Mouse (Mus musculus): Measurements from ENCODE around the gene D1Pas1. TPM values are rescaled to one million over a fixed set of nuclear protein-coding genes. Genes with fewer than 3 reads are reported as not detected.
A peak's percentile ranks its signal among the peaks of the same experiment; 100 is the strongest.

Gene D1Pas1
- polyA plus RNA-seq, 1 experiment = not detected

DNA sequence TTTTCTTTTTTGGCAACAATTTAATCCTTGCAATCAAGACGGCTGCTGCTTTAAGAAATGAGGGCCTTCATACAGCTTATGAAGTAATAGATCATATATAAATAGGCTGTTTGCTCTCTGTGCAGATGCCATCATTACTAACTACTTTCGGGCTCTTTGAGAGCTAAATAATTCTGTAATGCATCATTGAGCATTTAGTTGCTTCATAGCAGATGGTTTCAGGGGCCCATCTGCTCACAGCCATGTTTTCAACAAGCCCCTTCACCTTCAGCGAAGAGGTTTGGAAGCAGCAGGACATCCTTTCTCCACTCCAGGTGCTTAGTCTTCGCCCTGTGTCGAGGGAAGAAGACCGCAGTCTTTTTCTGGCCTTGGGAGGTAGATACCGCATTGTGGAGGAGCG, 12.2 kb downstream of the D1Pas1 start:
- 85% methylated on average over 8 of the region's 8 CpGs for WGBS
- TF ChIP-seq CTCF (IDR thresholded peaks at IDR 0.05; ENCODE audit: insufficient read depth, low read depth, low read length) = no peak
- no peak for TF ChIP-seq POLR2A (IDR thresholded peaks at IDR 0.05; ENCODE audit: insufficient read depth, low read depth, low read length)
- H3K4me1 ChIP-seq (ENCODE audit: control insufficient read depth, insufficient read depth, low read length) = no peaks in the 10 kb centered on the region
- no peak overlapping the region for H3K4me3 ChIP-seq (ENCODE audit: insufficient read depth, low read depth, low read length)
- H3K27ac ChIP-seq (ENCODE audit: insufficient read depth, low read depth, low read length) = no peak overlapping the region

DNA sequence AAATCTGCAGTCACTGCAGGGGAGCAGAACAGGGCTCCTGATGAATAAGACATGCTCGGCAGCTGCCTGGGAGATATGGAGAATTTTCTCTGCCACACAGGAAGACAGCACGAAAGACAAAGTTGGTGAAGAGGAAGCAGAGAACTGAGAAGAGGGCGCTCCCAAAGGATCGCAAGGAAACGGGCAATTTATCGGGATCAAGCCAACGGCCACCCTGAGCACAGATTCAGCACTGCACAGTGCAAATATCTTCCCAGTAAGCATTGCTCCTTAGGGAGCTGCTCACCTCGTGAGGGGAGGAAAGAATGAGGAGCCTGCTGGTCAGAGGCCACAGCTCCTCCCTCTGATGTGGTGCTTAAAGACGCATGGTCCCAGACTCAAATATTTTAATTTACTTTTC, 13.3 kb downstream of the D1Pas1 start:
- 80% methylated on average over 9 of the region's 9 CpGs for WGBS
- no peak overlapping the region for H3K4me3 ChIP-seq (ENCODE audit: insufficient read depth, low read depth, low read length)
- no peak overlapping the region for H3K27ac ChIP-seq (ENCODE audit: insufficient read depth, low read depth, low read length)
- H3K4me1 ChIP-seq (ENCODE audit: control insufficient read depth, insufficient read depth, low read length) = no peaks in the 10 kb centered on the region; the same call in 1 of the 2 replicates
- TF ChIP-seq POLR2A (IDR thresholded peaks at IDR 0.05; ENCODE audit: insufficient read depth, low read depth, low read length) (no peak), CTCF (IDR thresholded peaks at IDR 0.05; ENCODE audit: insufficient read depth, low read depth, low read length) (no peak)

DNA sequence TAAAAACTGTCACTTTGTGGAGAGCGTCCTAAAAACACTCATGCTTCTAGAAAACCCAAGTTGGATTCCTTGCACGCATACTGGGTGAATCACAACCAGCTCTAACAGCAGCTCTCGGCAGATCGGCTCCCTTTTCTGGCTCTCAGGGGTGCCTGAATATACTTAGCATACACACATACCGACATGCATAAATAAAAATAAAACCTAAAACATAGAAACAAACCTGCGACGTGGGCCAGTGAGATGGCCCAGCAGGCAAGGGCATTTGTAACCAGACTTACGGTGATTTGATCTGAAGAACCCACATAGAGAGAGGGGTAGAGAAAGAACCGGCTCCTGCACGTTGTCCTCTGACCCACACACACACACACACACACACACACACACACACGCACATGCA, 17.9 kb downstream of the D1Pas1 start:
- Histone ChIP-seq H3K4me1 (ENCODE audit: control insufficient read depth, insufficient read depth, low read length) (peaks cover 2% of the 10 kb centered on the region; the same call in 1 of the 2 replicates), H3K27ac (ENCODE audit: insufficient read depth, low read depth, low read length) (no peak overlapping the region), H3K4me3 (ENCODE audit: insufficient read depth, low read depth, low read length) (no peak overlapping the region)
- 59% methylated on average over 11 of the region's 11 CpGs for WGBS
- TF ChIP-seq POLR2A (IDR thresholded peaks at IDR 0.05; ENCODE audit: insufficient read depth, low read depth, low read length) = no peak

DNA sequence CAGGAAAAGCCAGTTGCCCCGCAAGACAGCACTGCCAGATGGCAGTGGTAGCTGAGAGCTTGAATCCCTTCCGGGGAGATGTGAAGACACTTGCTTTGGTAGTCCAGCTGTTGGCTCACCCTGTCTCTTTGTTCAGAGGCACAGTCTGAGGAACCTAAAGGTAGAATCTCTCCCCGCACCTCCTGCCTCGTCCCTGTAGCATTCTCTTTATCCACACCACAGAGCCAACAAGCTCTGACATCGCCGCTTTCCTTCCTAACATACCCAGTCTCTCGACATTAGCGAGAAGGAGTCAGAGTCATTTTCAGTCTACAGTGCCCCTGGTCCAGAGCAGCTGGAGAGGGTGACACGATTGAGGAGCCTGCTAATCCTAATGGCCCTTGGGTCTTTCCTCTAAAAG, 18.9 kb downstream of the D1Pas1 start:
- Histone ChIP-seq H3K4me3 (ENCODE audit: insufficient read depth, low read depth, low read length) (no peak overlapping the region), H3K4me1 (ENCODE audit: control insufficient read depth, insufficient read depth, low read length) (peaks cover 2% of the 10 kb centered on the region; the same call in 1 of the 2 replicates), H3K27ac (ENCODE audit: insufficient read depth, low read depth, low read length) (no peak overlapping the region)
- WGBS = 51% methylated on average over 9 of the region's 9 CpGs
- no peak for TF ChIP-seq POLR2A (IDR thresholded peaks at IDR 0.05; ENCODE audit: insufficient read depth, low read depth, low read length)
- TF ChIP-seq CTCF (IDR thresholded peaks at IDR 0.05; ENCODE audit: insufficient read depth, low read depth, low read length) = no peak

DNA sequence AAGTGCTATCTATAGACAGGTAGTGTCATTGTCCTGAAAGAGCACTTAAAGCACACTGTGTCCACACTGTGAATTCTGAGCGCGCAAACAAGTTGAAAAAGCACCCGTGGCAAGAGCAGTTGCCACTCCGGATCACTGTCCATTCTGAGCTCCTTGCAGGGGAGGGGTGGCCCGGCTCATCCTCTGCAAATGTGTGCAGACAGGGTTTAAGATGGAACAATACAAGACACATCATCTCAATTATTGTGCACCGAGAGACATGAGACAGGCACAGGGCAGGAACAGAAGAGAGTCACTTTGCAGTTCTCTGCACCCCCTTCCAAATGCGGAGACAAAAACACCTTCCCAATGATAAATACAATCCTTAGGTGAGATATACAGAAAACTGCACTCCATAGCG, 19.3 kb downstream of the D1Pas1 start:
- TF ChIP-seq POLR2A (IDR thresholded peaks at IDR 0.05; ENCODE audit: insufficient read depth, low read depth, low read length) (no peak), CTCF (IDR thresholded peaks at IDR 0.05; ENCODE audit: insufficient read depth, low read depth, low read length) (no peak)
- 88% methylated on average over 8 of the region's 8 CpGs for WGBS

DNA sequence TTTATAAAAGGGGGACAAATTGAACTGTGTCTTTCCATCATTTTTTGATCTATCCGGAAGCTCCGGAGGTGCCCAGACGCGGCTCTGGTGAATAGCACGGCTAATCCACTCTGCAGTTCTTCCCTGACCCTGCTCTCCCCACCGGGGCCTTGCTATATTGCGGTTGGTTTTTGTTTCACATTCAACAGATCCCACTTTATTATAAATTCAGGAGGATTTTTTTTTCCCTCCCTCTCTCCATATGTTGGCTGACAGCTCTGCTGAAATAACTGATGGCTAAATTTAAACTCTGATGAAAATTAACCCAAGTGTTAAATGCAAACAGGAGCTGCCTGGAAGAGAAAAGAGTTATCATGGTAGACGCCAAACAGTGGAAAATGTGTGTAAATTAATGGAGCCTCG, 21.1 kb downstream of the D1Pas1 start:
- 81% methylated on average over 9 of the region's 9 CpGs for WGBS
- no peak for TF ChIP-seq POLR2A (IDR thresholded peaks at IDR 0.05; ENCODE audit: insufficient read depth, low read depth, low read length)
- no peak for TF ChIP-seq CTCF (IDR thresholded peaks at IDR 0.05; ENCODE audit: insufficient read depth, low read depth, low read length)
- Histone ChIP-seq H3K27ac (ENCODE audit: insufficient read depth, low read depth, low read length) (no peak overlapping the region), H3K4me3 (ENCODE audit: insufficient read depth, low read depth, low read length) (no peak overlapping the region), H3K4me1 (ENCODE audit: control insufficient read depth, insufficient read depth, low read length) (peaks cover 6% of the 10 kb centered on the region)

More for the DNA sequence above, 19.3 kb downstream of the D1Pas1 start:
- Histone ChIP-seq H3K4me1 (ENCODE audit: control insufficient read depth, insufficient read depth, low read length) (peaks cover 4% of the 10 kb centered on the region), H3K27ac (ENCODE audit: insufficient read depth, low read depth, low read length) (no peak overlapping the region), H3K4me3 (ENCODE audit: insufficient read depth, low read depth, low read length) (no peak overlapping the region)

DNA sequence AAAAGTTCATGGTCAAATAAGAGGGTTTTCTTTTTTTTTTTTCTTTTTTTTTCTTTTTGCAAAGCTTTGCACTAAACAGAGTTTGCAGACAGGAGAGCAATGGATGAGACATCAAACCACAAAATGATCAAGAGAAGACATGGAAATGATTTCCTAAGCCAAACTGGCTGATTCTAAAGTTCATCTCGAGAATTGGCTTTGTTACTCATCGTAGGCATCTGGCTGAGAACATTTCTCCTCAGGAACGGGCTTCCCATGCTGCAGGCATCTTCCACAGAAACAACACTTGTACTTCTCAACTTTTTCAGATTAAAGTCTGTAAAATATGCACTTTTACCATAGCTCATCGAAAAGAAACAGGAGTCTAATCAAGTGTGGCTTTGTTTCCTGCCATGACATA, 21.6 kb downstream of the D1Pas1 start:
- 84% methylated on average over 4 of the region's 4 CpGs for WGBS
- no peak for TF ChIP-seq CTCF (IDR thresholded peaks at IDR 0.05; ENCODE audit: insufficient read depth, low read depth, low read length)
- TF ChIP-seq POLR2A (IDR thresholded peaks at IDR 0.05; ENCODE audit: insufficient read depth, low read depth, low read length) = no peak
- Histone ChIP-seq H3K4me3 (ENCODE audit: insufficient read depth, low read depth, low read length) (no peak overlapping the region), H3K27ac (ENCODE audit: insufficient read depth, low read depth, low read length) (no peak overlapping the region), H3K4me1 (ENCODE audit: control insufficient read depth, insufficient read depth, low read length) (peaks cover 6% of the 10 kb centered on the region)

DNA sequence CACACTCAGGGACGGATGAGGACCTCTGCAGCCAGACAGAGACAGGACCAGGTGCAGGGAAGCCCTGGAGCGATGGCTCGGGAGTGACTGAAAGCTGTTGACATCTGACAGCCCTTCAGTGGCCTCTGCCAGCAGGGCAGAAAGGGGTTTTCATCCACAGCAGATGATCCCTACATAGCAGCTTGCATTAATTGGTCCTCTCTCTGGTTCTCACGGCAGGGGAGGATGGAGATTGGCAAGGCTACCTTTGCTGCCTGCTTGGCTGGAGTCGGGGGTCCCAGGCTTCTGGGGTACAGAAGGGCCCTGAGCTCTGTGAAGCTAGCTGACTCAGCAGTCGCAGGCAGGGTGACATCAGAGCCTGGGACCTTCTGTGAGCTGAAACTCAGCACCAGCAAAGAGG, 24.3 kb downstream of the D1Pas1 start:
- H3K4me1 ChIP-seq (ENCODE audit: control insufficient read depth, insufficient read depth, low read length) = peaks cover 5% of the 10 kb centered on the region; the same call in 1 of the 2 replicates
- H3K4me3 ChIP-seq (ENCODE audit: insufficient read depth, low read depth, low read length) = no peak overlapping the region
- 49% methylated on average over 6 of the region's 6 CpGs for WGBS
- H3K27ac ChIP-seq (ENCODE audit: insufficient read depth, low read depth, low read length) = no peak overlapping the region
- 0 out of 2 replicates have a peak, but pooled peaks have one; percentile 22 for TF ChIP-seq POLR2A (IDR thresholded peaks at IDR 0.05; ENCODE audit: insufficient read depth, low read depth, low read length)
- TF ChIP-seq CTCF (IDR thresholded peaks at IDR 0.05; ENCODE audit: insufficient read depth, low read depth, low read length) = no peak

DNA sequence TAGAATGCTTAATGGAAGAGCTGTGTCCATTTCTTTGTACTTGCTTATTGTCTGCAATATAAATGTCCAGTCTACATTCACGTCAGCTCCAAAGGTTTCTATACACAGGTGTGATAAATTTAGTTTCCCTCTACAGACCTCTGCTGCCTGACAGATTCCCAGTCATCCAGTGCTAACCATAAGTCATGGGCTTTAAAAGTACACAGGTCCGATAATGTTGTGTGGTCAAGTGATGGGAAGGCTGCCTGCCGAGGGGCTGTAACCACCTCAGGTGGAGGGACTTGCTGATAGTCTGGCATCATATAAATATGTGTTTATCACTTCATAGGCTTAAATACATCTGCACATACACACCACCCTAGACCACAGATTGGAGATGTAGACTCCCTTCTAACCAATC, 24.9 kb downstream of the D1Pas1 start:
- no peak for TF ChIP-seq CTCF (IDR thresholded peaks at IDR 0.05; ENCODE audit: insufficient read depth, low read depth, low read length)
- TF ChIP-seq POLR2A (IDR thresholded peaks at IDR 0.05; ENCODE audit: insufficient read depth, low read depth, low read length) = no peak
- 93% methylated on average over 3 of the region's 3 CpGs for WGBS
- H3K4me3 ChIP-seq (ENCODE audit: insufficient read depth, low read depth, low read length) = no peak overlapping the region

More for the DNA sequence above, 24.9 kb downstream of the D1Pas1 start:
- Histone ChIP-seq H3K27ac (ENCODE audit: insufficient read depth, low read depth, low read length) (no peak overlapping the region), H3K4me1 (ENCODE audit: control insufficient read depth, insufficient read depth, low read length) (peaks cover 4% of the 10 kb centered on the region; the same call in 1 of the 2 replicates)

Measured in olfactory bulb, adult 2 months (tissue).